Mouse (Mus musculus): ENCODE results near the gene Ints2. TPM values are rescaled to one million over a fixed set of nuclear protein-coding genes. Genes with fewer than 3 reads are reported as not detected.
"Not testable (repeated sequence)": the region's sequence is repeated elsewhere in the genome, so short reads cannot be mapped to it uniquely, and the experiment has no call there.

Ints2 gene
- total RNA-seq (2021) = 10 to 100 TPM in 1 of 2 experiments, 1 to 10 TPM in 1; 9.8 to 13.4 TPM

GRCm38 (mm10) chr11:86257460-86258076 is at the start of gene Ints2:
Gene Ints2 (minus strand): TSS chr11:86257575.
- DNase-seq = peak; percentile 96

GRCm38 (mm10) chr11:86292201-86292600 is 34.8 kb upstream of the Ints2 start:
- not testable (repeated sequence) for DNase-seq

GRCm38 (mm10) chr11:86291714-86292113 is 34.3 kb upstream of the Ints2 start:
- DNase-seq = no peak

DNA sequence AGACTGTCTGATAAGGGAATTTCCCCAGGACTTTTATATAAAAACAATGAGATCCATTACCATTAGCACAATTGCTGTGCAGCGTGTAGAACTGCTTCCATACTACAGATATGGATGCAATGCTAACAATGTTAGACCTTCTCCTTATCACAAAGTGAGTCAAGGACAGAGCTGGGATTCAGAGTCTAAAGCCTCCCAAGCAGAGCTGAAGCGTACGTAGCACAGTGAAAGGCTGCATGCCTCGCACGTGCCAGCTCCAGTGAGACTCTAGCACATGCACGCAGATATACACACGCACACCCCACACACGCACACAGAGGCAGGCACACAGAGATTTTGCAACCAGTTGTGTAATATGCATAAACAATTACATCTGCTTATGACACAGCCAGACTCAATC is 28.4 kb upstream of the Ints2 start:
- DNase-seq = peak; percentile 11

DNA sequence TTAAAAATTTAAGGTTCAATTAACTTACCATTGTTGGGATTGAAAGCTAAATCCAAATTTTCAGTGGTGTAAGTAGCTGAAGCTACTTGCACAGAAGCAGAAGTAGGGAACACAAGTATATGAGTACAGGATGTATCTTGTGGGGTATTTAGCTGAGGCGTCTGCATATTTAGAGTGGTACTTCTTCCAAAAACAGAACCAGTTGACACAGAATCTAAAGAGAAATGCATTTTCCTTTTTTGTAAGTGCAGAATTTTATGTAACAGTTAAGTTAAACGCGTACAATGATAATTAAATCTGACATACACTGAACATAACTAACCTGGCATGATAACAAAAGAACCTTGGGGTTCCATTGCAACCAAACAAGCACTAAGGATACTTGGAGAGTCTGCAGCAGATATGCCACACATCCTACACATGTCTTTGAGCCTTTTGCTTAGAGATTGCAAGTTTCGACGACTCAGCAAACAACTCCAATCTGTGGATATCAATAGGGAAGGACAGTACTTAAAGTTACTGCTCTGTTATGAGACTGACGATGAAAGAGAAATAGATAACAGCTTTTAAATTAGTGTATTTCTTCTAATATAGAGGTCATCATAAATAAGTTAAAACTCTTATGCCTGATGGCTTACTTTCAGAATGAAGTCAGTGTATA is 21.2 kb upstream of the Ints2 start:
- DNase-seq = no peak

GRCm38 (mm10) chr11:86257054-86257453 is 321 bp downstream of the Ints2 start:
- DNase-seq = no peak

GRCm38 (mm10) chr11:86253342-86253741 is 4.0 kb downstream of the Ints2 start:
- DNase-seq = no peak

GRCm38 (mm10) chr11:86232446-86232845 is 24.9 kb downstream of the Ints2 start:
- DNase-seq = no peak

GRCm38 (mm10) chr11:86231781-86232350 is 25.5 kb downstream of the Ints2 start:
- DNase-seq = no peak

- DNase-seq = no peak
Measured at GRCm38 (mm10) chr11:86226646-86227180, 30.7 kb downstream of the Ints2 start.

DNA sequence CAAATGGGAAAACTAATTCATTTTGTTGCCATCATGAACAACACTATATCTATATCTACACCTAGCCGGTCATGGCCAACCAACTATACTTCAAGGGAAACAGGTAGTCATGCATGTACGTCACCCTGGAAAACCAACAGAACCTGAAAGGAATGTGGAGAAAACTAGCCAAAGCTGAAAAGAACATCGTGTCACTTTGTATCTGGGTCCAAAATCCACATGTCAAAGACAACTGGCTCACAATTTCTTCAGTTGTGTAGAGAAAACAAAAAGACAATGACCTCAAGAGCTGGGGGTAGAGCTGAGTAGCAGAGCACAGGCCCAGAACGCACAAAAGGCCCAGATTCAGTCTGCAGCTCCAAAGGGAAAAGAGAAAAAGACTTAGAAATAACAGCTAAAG is 31.6 kb downstream of the Ints2 start:
- DNase-seq = no peak

GRCm38 (mm10) chr11:86211803-86212202 is 45.6 kb downstream of the Ints2 start:
- no peak for DNase-seq

DNA sequence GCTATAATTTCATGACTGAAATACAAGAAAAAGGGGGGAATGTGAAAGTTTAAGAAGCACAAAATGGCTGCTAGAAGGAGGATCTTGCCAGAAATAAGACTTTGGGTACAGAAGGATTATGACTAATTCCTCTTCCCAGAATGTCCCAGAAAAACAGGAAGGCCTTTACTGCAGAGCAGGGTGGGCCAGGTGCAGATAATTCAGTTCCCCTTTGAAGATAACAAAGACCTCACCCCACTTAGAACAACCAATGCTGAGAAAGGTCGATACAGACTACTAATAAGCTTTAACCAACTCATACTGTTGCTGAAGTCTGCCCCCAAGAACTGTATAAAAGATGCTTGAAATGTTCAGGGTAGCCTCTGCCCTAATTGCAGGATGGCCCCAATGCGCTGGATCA is 48.3 kb downstream of the Ints2 start:
- DNase-seq = no peak

DNA sequence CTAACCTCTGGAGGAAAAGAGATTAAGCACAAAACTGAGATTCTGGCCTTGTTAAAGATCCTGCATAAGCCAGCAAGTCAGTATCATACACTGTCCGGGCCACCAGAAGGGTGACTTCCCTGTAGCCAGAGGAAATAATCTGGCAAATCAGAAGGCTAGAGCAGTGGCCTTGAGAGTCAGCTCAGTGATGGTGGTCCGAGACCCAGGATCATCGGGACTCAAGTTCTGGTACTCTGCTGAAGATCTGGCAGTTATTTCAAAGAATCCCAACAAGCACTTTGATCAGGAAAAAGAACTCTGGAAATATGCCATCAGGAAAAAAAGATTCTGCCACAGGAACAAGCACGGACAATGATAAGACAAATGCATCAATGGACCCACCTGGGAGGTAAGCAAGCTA is 51.5 kb downstream of the Ints2 start:
- DNase-seq = no peak

- DNase-seq = no peak
Measured at GRCm38 (mm10) chr11:86205031-86205430, 52.3 kb downstream of the Ints2 start.

GRCm38 (mm10) chr11:86201901-86202675 is 55.3 kb downstream of the Ints2 start:
- peak; percentile 31 for DNase-seq

- peak; percentile 94 for DNase-seq
Measured at GRCm38 (mm10) chr11:86201037-86201786, 56.2 kb downstream of the Ints2 start, which contains the start of gene Brip1. Gene Brip1 (minus strand): TSS chr11:86201193.

- DNase-seq = no peak
Measured at GRCm38 (mm10) chr11:86200460-86201021, 56.8 kb downstream of the Ints2 start.

- no peak for DNase-seq
Measured at GRCm38 (mm10) chr11:86199733-86200132, 57.6 kb downstream of the Ints2 start.

DNA sequence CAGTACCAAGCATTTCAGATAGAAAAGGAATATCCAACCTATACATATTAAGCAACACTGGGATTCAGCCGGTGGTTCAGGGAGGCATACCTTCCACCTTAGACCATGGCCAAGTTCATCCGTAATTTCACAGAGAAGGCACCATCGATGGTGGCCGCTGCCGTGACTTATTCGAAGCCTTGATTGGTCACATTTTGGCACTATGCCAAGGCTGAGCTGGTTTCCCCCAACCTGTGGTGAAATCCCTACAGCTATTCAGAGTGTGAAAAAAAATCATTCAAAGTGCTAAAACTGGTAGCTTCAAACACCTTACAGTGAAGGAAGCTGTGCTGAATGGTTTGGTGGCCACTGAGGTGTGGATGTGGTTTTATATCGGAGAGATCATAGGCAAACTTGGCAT is 72.2 kb downstream of the Ints2 start:
- DNase-seq = peak; percentile 8

DNA sequence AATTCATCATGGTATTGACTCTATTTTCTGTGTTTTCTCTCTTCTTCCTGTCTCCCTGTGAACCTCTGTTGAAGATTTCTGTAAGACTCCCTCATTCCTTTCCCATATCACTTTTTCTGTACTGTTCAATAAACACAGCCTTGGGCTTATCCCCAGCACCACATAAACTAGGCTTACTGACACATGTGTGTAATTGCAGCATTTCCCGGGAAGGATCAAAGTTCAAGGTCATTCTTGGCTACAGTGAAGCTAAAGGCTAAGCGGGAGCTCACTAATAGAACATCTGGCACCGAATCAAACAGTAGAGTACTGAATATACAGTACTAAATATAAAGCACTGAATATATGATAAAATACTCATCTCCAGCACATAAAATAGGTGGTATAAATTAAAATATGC is 81.5 kb downstream of the Ints2 start:
- DNase-seq = no peak

DNA sequence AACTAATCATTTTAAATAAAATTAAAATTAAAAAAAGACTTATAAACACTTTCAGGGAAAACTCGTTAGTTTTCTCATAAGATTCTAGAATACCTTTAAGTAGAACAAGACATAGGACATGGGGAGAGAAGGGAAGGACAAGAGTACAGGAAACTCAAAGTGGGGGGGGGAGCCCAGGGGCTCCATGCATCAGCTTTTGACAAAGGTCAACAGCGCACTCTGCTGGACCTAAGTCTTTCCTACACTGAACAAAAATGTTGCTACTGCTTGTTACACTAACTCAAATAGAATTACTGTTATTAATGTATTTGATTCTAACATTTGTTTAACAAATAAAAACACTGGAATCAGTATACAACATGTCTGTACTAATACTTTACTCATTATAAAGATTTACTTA is 83.2 kb downstream of the Ints2 start:
- DNase-seq = peak; percentile 76

Data from heart, postnatal 4 days (tissue).